Mouse (Mus musculus): Measurements from ENCODE around the gene Ski. TPM values are rescaled to one million over a fixed set of nuclear protein-coding genes. Genes with fewer than 3 reads are reported as not detected.

The Ski gene
- polyA plus RNA-seq, 1 experiment from 2014 or later: 11.0 TPM

DNA sequence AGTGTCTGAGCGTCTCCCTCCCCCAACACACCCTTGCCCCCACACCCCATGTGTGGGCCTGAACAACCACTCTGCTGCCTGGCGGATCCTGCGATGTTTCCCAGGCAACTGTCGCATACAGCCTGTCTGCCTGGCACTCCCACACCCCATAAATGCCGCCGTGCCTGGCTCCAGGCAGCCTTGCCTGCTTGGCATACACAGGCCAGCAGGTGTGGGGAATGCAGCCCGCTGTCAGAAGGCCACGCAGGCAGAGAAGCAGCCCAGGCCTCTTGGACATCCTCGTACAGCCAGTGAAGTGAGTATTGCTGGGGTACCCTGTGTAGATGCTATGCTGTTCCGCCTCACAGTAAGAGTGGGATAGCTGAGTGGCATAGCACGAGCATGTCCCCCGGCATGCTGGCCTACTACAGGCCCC lies 24.3 kb upstream of the Ski start:
- peaks cover 30% of the 10 kb centered on the region for H3K4me1 ChIP-seq (replicated peaks)
- H3K36me3 ChIP-seq: no peaks in the 10 kb centered on the region
- WGBS: 65% methylated on average over 12 of the region's 12 CpGs
- no peak overlapping the region for H3K9ac ChIP-seq
- no peak overlapping the region for H3K4me2 ChIP-seq
- no peaks in the 10 kb centered on the region for H3K27me3 ChIP-seq
- no peak for ATAC-seq (replicated peaks; ENCODE audit: insufficient number of reproducible peaks, insufficient read depth, low FRiP score, low read depth)
- no peak overlapping the region for H3K27ac ChIP-seq
- H3K4me3 ChIP-seq: no peak overlapping the region
- no peaks in the 10 kb centered on the region for H3K9me3 ChIP-seq (replicated peaks)

DNA sequence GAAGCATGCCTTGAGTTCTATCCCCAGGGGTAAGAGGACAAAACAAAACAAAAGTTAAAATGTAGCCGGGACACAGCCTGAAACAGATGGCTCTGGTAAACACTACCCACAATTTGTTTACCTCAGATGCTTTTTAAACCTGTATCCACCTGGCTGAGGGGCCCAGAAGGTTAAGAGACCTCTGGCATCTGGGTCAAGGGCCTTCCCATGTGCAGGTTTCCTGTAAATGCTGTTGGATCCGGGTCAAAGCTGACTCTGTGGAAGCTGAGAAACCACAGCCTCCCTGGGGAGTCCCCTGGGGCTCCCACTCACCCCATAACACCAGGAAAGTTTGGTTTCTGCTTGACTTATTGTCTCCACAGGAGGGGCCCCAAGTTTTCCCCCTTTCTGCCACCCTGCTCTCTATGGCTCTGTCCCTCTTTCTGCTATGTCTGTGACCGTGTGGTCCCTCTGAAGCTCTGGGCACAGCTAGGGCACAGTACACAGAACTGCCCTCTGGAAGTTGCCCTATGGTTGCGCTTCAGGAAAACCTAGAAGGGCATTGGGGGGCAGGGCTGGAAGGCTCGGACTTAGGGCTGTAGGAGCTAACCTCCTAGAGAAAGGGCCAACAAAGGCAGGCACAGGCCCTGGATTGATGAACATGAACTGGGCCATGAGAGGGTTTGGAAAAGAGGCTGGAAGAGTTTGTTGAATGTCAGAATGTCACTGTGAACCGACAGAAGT lies 23.5 kb upstream of the Ski start:
- H3K27me3 ChIP-seq: no peaks in the 10 kb centered on the region
- ATAC-seq (replicated peaks; ENCODE audit: insufficient number of reproducible peaks, insufficient read depth, low FRiP score, low read depth): no peak
- peaks cover 27% of the 10 kb centered on the region for H3K4me1 ChIP-seq (replicated peaks)
- no peak overlapping the region for H3K9ac ChIP-seq
- no peaks in the 10 kb centered on the region for H3K36me3 ChIP-seq
- H3K9me3 ChIP-seq (replicated peaks): no peaks in the 10 kb centered on the region
- no peak overlapping the region for H3K4me2 ChIP-seq
- H3K4me3 ChIP-seq: no peak overlapping the region
- no peak overlapping the region for H3K27ac ChIP-seq
- 60% methylated on average over 6 of the region's 6 CpGs for WGBS

DNA sequence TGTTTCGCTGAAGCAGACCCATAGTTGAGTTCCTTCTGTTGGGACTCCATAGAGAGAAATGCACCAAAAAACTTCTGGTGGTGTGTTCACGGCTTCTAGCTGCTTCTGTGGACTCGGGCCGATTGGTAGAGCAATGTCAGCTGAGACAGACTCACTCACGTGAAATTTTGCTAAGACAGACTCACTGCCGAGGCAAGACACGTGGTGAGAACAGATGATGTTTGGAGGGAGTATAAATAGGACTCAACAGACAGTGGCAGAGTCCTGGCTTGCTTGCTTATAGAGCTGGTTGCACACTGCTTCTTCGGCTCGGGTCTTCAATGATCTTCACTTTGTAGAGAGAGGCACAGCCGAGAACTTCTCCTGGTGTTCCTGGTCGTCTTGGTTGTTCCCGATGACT lies 20.8 kb upstream of the Ski start:
- H3K9ac ChIP-seq: no peak overlapping the region
- WGBS: 83% methylated on average over 12 of the region's 12 CpGs
- no peak overlapping the region for H3K4me3 ChIP-seq
- no peaks in the 10 kb centered on the region for H3K9me3 ChIP-seq (replicated peaks)
- no peak overlapping the region for H3K27ac ChIP-seq
- no peak for ATAC-seq (replicated peaks; ENCODE audit: insufficient number of reproducible peaks, insufficient read depth, low FRiP score, low read depth)
- peaks cover 19% of the 10 kb centered on the region for H3K4me1 ChIP-seq (replicated peaks)
- H3K4me2 ChIP-seq: no peak overlapping the region
- H3K27me3 ChIP-seq: no peaks in the 10 kb centered on the region
- no peaks in the 10 kb centered on the region for H3K36me3 ChIP-seq

DNA sequence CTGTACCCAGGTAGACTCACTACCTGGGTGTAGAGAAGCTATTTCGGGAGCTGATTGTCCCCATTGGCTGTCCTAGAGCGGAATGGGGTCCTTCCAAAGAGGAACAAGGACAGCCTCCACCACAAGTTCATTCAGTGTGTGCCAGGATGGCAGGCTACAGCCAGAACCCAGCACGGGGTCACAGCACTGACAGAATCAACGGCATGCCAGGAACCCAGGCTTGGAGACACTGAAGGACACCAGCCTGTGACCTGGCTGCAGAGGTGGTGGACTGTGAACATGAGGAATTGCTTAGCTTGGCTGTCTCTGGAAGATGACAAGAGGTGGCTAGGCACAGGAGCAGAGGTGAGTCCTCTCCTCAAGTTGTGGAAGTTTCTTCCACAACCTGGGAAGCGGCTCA lies 19.9 kb upstream of the Ski start:
- Histone ChIP-seq H3K4me1 (replicated peaks) (peaks cover 27% of the 10 kb centered on the region), H3K9me3 (replicated peaks) (no peaks in the 10 kb centered on the region), H3K27ac (no peak overlapping the region), H3K27me3 (no peaks in the 10 kb centered on the region), H3K36me3 (no peaks in the 10 kb centered on the region), H3K4me3 (no peak overlapping the region), H3K9ac (no peak overlapping the region), H3K4me2 (no peak overlapping the region)
- WGBS: 84% methylated on average over 5 of the region's 5 CpGs
- no peak for ATAC-seq (replicated peaks; ENCODE audit: insufficient number of reproducible peaks, insufficient read depth, low FRiP score, low read depth)

DNA sequence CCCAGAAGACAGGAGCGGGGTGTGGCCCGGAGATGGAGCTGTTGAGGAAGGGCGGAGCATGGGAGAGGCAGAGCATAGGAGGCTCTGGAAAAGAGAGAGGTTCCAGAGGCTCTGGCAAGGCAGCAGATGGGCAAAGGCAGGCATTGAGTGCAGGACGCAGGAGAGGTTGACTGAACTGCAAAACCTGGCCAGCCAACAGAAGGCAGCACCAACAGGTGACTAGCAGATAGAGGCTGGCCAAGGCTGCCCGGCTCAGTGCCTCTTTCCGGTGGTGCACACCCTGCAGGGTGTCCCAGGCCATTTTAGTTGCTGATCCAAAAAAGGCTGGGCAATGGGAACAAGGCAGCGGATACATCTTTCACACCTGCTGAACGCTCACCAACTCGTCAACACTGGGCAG lies 19.4 kb upstream of the Ski start:
- H3K4me2 ChIP-seq: no peak overlapping the region
- no peaks in the 10 kb centered on the region for H3K27me3 ChIP-seq
- H3K27ac ChIP-seq: no peak overlapping the region
- no peak for ATAC-seq (replicated peaks; ENCODE audit: insufficient number of reproducible peaks, insufficient read depth, low FRiP score, low read depth)
- no peaks in the 10 kb centered on the region for H3K9me3 ChIP-seq (replicated peaks)
- WGBS: 56% methylated on average over 9 of the region's 9 CpGs
- H3K4me3 ChIP-seq: no peak overlapping the region
- H3K9ac ChIP-seq: no peak overlapping the region
- peaks cover 32% of the 10 kb centered on the region for H3K4me1 ChIP-seq (replicated peaks)
- H3K36me3 ChIP-seq: no peaks in the 10 kb centered on the region

DNA sequence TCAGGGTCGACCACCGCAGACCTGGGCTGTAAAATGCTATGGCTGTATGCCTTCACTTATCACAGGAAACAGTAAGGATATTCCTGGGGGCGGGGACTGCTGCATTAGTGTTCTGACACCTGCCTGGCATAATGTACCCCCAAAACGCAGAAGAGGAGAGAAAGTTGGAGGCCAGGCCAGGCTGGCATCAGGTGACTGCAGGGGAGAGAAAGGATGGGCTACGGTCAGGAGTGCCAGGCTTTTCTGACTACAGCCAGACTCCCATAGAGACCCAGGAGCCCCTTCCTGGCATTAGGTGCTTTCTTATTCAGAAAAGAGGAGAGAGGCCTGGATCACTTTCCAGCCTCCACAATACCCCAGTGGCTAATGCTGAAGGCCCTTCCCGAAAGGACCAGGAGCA lies 17.1 kb upstream of the Ski start:
- H3K4me1 ChIP-seq (replicated peaks): peaks cover 51% of the 10 kb centered on the region
- ATAC-seq (replicated peaks; ENCODE audit: insufficient number of reproducible peaks, insufficient read depth, low FRiP score, low read depth): no peak
- H3K27ac ChIP-seq: no peak overlapping the region
- no peaks in the 10 kb centered on the region for H3K27me3 ChIP-seq
- 67% methylated on average over 6 of the region's 6 CpGs for WGBS
- H3K36me3 ChIP-seq: no peaks in the 10 kb centered on the region
- no peak overlapping the region for H3K4me2 ChIP-seq
- no peak overlapping the region for H3K9ac ChIP-seq
- no peak overlapping the region for H3K4me3 ChIP-seq
- H3K9me3 ChIP-seq (replicated peaks): no peaks in the 10 kb centered on the region

DNA sequence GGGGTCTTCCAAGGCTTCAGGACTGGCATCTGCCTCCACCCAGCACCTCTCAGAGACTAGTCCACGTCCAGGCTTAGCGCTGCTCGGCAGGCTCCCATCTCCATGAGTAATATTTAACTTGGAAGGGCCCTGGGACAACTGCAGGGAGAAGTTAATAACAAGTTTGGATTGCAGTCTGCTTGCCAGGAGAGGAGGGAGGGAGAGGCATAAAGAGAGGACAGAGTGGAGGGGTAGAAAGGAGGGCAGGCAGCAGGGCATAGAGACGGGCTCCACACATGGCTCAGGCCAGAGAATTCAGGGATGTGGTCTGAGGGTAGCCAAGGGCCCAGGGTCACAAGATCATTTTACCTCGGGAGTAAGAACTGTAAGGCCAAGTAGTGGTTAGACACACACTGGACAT lies 15.9 kb upstream of the Ski start:
- no peaks in the 10 kb centered on the region for H3K36me3 ChIP-seq
- peaks cover 63% of the 10 kb centered on the region for H3K4me1 ChIP-seq (replicated peaks)
- 62% methylated on average over 5 of the region's 5 CpGs for WGBS
- no peaks in the 10 kb centered on the region for H3K9me3 ChIP-seq (replicated peaks)
- H3K27ac ChIP-seq: peak overlapping the region; percentile 63
- no peak for ATAC-seq (replicated peaks; ENCODE audit: insufficient number of reproducible peaks, insufficient read depth, low FRiP score, low read depth)
- no peak overlapping the region for H3K4me3 ChIP-seq
- no peak overlapping the region for H3K4me2 ChIP-seq
- H3K9ac ChIP-seq: no peak overlapping the region
- H3K27me3 ChIP-seq: no peaks in the 10 kb centered on the region

DNA sequence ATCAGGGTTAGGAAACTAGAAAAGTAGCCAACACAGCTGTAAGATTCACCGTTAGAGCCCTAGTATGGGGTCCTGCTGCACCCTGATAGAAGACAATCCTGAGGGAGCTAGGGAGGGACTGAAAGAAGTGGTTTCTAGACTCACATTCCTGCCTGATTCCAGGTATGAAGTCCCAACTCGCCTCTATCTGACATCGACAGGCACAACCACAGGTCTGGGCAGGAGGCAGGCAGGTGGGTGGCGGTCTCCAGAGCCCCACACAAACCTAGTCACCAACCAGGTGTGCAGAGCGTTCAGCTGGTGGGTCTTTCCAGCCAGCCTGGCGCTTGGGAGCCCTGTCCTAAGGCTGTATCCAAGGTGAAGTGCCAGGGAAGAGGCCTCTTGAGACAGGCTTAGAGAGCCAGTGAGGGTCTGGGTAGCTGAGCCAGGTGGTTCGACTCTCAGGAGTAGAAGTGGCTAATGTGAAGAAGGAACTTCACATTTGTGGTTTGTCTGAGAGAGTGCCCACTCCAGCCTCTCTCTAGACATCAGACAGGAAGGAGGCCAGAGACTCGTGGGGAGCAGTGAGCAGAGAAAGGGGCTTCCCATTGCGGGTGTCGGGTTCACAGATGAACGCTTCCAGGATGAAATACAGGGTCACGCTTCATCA lies 14.5 kb upstream of the Ski start:
- WGBS: 79% methylated on average over 12 of the region's 12 CpGs

DNA sequence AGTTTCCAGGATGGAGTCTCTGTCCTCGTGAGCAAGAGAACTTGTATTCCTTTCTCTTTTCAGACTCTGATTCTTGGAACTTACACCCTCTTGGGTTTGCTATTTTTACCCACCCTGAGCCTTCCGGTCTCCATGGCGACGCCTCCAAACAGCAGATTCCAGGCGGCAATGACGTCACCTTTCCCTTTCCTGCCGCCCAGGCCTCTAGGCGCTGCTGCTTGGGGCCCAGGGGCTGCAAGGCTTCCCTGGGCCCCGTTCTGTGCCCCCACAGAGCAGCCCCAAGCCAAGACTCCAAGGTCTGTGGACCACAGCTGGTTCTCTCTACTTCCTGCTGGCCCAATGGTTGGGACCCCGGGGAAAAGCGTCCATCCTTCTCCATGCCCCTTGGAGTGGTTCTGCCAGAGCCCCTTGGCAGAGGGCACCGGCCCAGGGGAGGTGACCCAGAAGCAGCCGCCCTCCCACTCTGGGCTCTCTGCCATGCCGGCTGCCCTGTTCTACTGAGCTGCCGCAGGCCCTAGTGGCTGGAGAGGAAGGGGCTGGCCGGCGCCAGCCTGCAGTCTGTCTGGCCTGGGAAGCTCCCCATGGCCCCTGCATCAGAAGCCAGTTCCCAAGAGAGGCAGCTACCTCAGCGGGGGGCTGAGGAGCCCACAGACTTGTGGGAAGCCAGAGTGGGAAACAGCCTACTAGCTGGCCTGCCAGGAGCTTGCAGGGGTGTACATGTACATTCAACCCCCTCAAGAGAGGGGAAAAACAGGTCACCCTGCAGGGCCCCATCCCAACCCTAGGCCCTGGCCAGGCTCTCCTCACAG lies 13.1 kb upstream of the Ski start:
- Histone ChIP-seq H3K4me3 (peak overlapping the region; percentile 29), H3K9me3 (replicated peaks) (no peaks in the 10 kb centered on the region), H3K36me3 (no peaks in the 10 kb centered on the region), H3K4me2 (peak overlapping the region; percentile 57), H3K27ac (peak overlapping the region; percentile 99), H3K9ac (peak overlapping the region; percentile 55), H3K4me1 (replicated peaks) (peaks cover 60% of the 10 kb centered on the region), H3K27me3 (no peaks in the 10 kb centered on the region)
- 3% methylated on average over 18 of the region's 18 CpGs for WGBS
- ATAC-seq (replicated peaks; ENCODE audit: insufficient number of reproducible peaks, insufficient read depth, low FRiP score, low read depth): peak; percentile 92

More for the DNA sequence above, 14.5 kb upstream of the Ski start:
- H3K36me3 ChIP-seq: no peaks in the 10 kb centered on the region
- no peaks in the 10 kb centered on the region for H3K9me3 ChIP-seq (replicated peaks)
- no peak overlapping the region for H3K9ac ChIP-seq
- peak overlapping the region; percentile 99 for H3K27ac ChIP-seq
- H3K4me1 ChIP-seq (replicated peaks): peaks cover 63% of the 10 kb centered on the region
- no peaks in the 10 kb centered on the region for H3K27me3 ChIP-seq
- H3K4me3 ChIP-seq: no peak overlapping the region
- ATAC-seq (replicated peaks; ENCODE audit: insufficient number of reproducible peaks, insufficient read depth, low FRiP score, low read depth): no peak
- H3K4me2 ChIP-seq: no peak overlapping the region

DNA sequence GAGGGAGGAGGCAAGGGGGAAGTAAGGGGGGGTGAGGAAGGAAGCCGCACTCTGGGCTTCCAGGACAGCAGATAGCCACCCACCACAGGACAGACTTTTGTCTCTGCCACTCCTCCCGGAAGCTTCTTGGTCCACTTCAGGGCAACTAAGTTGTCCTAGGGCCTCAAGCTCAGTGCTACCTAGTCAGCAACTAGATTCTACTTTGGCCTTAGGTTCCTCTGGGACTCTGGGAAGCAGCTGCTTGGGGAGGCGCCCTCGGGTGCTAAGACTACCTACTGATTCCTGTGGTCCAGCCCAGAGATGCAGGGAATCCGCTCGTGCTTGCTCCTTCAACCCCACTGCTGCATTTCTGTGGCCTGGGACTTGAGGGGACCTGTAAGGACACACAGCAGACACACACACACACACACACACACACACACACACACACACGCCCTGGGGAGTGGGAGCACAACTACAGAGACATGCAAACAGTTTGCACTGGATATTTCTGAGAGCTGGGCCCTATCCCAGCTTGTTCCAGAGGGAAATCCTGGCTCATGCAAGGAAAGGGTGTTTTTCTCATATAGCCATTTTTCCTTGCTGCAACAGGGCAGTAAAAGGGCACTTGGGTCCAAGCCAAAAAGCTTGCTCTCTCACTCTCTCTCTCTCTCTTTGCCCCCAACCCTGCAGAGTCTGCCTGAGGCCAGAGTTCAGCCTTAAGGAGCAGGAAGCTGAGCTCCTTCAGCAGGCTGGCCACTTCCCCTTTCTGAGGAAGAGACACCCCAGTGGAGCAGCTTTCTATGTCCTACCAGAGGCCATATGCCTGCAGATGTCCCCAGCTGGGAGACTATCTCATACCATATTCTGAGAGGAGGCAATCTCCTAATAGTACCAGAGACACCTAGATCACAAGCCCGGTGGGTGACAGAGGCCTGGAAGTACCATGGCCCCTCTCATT lies 12.2 kb upstream of the Ski start:
- ATAC-seq (replicated peaks; ENCODE audit: insufficient number of reproducible peaks, insufficient read depth, low FRiP score, low read depth): no peak; the same call in 1 of the 2 replicates
- Histone ChIP-seq H3K4me3 (peak overlapping the region; percentile 29), H3K36me3 (no peaks in the 10 kb centered on the region), H3K9ac (peak overlapping the region; percentile 55), H3K4me2 (peak overlapping the region; percentile 57), H3K9me3 (replicated peaks) (no peaks in the 10 kb centered on the region), H3K27ac (peak overlapping the region; percentile 99), H3K27me3 (no peaks in the 10 kb centered on the region), H3K4me1 (replicated peaks) (peaks cover 60% of the 10 kb centered on the region)
- WGBS: 26% methylated on average over 8 of the region's 8 CpGs
